Mouse (Mus musculus): ENCODE measurements around the gene Usp29.

- TF ChIP-seq CTCF (IDR thresholded peaks at IDR 0.05; ENCODE audit: control insufficient read depth, insufficient read depth, low read length): no peak
- TF ChIP-seq POLR2A (IDR thresholded peaks at IDR 0.05; ENCODE audit: borderline replicate concordance, control insufficient read depth, low read depth, low read length): no peak
Measured at GRCm38 (mm10) chr7:6730241-6730640, at the start of gene Usp29, which contains the start of gene Peg3.

All from bone marrow, adult 2 months (tissue).